In genomic region chr11:96839428-96839827, GRCm38 (mm10) we compare ENCODE assay signal across 21 mouse cellular contexts. TPM values are rescaled to one million over a fixed set of nuclear protein-coding genes. Genes with fewer than 3 reads are reported as not detected.
DNase-seq lines count a peak whose midpoint lies in the region; ATAC-seq and TF ChIP-seq lines count a peak whose summit lies in the region.
"Had no signal": no experiment of that assay in that cellular context is flagged by ENCODE, and none has a peak within 500 bp of the region (broad histone marks: within the 10 kb centered on the region; RNA-seq: fewer than 3 reads in every experiment).

No protein-coding gene starts in this region.

- ATAC-seq in liver, postnatal 0 days, result peak; percentile 62
- no peak for ATAC-seq in liver, embryonic 11.5 days (replicated peaks; ENCODE audit: low FRiP score)
- ATAC-seq: forebrain, embryonic 15.5 days; Patski had no signal

- no peak for DNase-seq in layer of hippocampus, adult 2 months (ENCODE audit: low spot score in 2 of 2)
- no peak for DNase-seq in layer of hippocampus, adult 11-12 months (ENCODE audit: low spot score)
- DNase-seq in liver, postnatal 0 days, result no peak
- no peak for DNase-seq in liver, embryonic 11.5 days (ENCODE audit: low spot score)
- peak; percentile 98 for DNase-seq in gonadal fat pad, adult 2 months (ENCODE audit: low read depth)
- DNase-seq in heart, adult 18-20 months, result no peak
- DNase-seq: adrenal gland, postnatal 10 days; adrenal gland, postnatal 36 days; cerebellum, adult 11 months; cerebellum, adult 2 months; cerebellum, adult 9-11 months; gastrocnemius, postnatal 25 days had no signal

- no peak overlapping the region for H3K4me3 ChIP-seq in layer of hippocampus, adult 2 months
- H3K4me3 ChIP-seq in liver, postnatal 0 days (ENCODE audit: low read depth, low read length), result no peak overlapping the region
- H3K4me3 ChIP-seq in liver, embryonic 11.5 days (ENCODE audit: low read depth, low read length), result no peak overlapping the region
- H3K4me3 ChIP-seq: embryonic facial prominence, embryonic 12.5 days; embryonic facial prominence, embryonic 15.5 days; forebrain, embryonic 12.5 days; forebrain, embryonic 15.5 days; hindbrain, embryonic 12.5 days; hindbrain, embryonic 15.5 days had no signal

- no peak for TF ChIP-seq EP300 in liver, postnatal 0 days (IDR thresholded peaks at IDR 0.05; ENCODE audit: low read depth)

- no peak overlapping the region for H3K4me2 ChIP-seq in liver, postnatal 0 days (ENCODE audit: low read depth, low read length)
- no peak overlapping the region for H3K4me2 ChIP-seq in liver, embryonic 11.5 days
- H3K4me2 ChIP-seq: embryonic facial prominence, embryonic 12.5 days; embryonic facial prominence, embryonic 15.5 days; forebrain, embryonic 12.5 days; forebrain, embryonic 15.5 days; heart, embryonic 11.5 days; hindbrain, embryonic 12.5 days; hindbrain, embryonic 15.5 days had no signal

- no peak for TF ChIP-seq CTCF in layer of hippocampus, adult 2 months (conservative IDR thresholded peaks at IDR 0.05)
- TF ChIP-seq CTCF in liver, postnatal 0 days (IDR thresholded peaks at IDR 0.05; ENCODE audit: low read depth), result no peak

- H3K9me3 ChIP-seq in liver, postnatal 0 days (ENCODE audit: low read length), result no peaks in the 10 kb centered on the region
- no peaks in the 10 kb centered on the region for H3K9me3 ChIP-seq in liver, embryonic 11.5 days (ENCODE audit: control insufficient read depth, low read length)
- H3K9me3 ChIP-seq: embryonic facial prominence, embryonic 12.5 days; embryonic facial prominence, embryonic 15.5 days; forebrain, embryonic 12.5 days; forebrain, embryonic 15.5 days; G1E; hindbrain, embryonic 12.5 days; hindbrain, embryonic 15.5 days had no signal

- WGBS in liver, postnatal 0 days (ENCODE audit: insufficient replicate concordance), result 56% methylated on average over 7 of the region's 7 CpGs
- whole genome bisulfite sequencing in liver, embryonic 11.5 days, result 77% methylated on average over 7 of the region's 7 CpGs

- no peaks in the 10 kb centered on the region for H3K36me3 ChIP-seq in liver, postnatal 0 days (replicated peaks; ENCODE audit: insufficient read depth, low read length)
- no peaks in the 10 kb centered on the region for H3K36me3 ChIP-seq in liver, embryonic 11.5 days (ENCODE audit: control insufficient read depth, insufficient read depth, low read length)
- H3K36me3 ChIP-seq: embryonic facial prominence, embryonic 12.5 days; embryonic facial prominence, embryonic 15.5 days; forebrain, embryonic 12.5 days; forebrain, embryonic 15.5 days; G1E; hindbrain, embryonic 12.5 days; hindbrain, embryonic 15.5 days had no signal

- H3K4me1 ChIP-seq in liver, postnatal 0 days (ENCODE audit: insufficient read depth), result peaks cover 2% of the 10 kb centered on the region; the same call in 1 of the 2 replicates
- no peaks in the 10 kb centered on the region for H3K4me1 ChIP-seq in liver, embryonic 11.5 days (replicated peaks; ENCODE audit: control insufficient read depth, insufficient read depth, low read length)
- H3K4me1 ChIP-seq: embryonic facial prominence, embryonic 12.5 days; forebrain, embryonic 15.5 days; hindbrain, embryonic 15.5 days had no signal

- H3K9ac ChIP-seq in liver, postnatal 0 days (replicated peaks), result no peak overlapping the region
- H3K9ac ChIP-seq in liver, embryonic 11.5 days (ENCODE audit: low read depth, low read length), result no peak overlapping the region
- H3K9ac ChIP-seq: embryonic facial prominence, embryonic 12.5 days; embryonic facial prominence, embryonic 15.5 days; forebrain, embryonic 12.5 days; forebrain, embryonic 15.5 days; hindbrain, embryonic 12.5 days; hindbrain, embryonic 15.5 days had no signal

- H3K27me3 ChIP-seq in liver, postnatal 0 days (ENCODE audit: insufficient read depth, low read length), result no peaks in the 10 kb centered on the region
- H3K27me3 ChIP-seq in liver, embryonic 11.5 days (replicated peaks; ENCODE audit: control insufficient read depth, insufficient read depth, low read length), result no peaks in the 10 kb centered on the region; the same call in 1 of the 2 replicates
- H3K27me3 ChIP-seq: embryonic facial prominence, embryonic 12.5 days; embryonic facial prominence, embryonic 15.5 days; forebrain, embryonic 12.5 days; forebrain, embryonic 15.5 days; hindbrain, embryonic 15.5 days; Patski had no signal

- H3K27ac ChIP-seq in layer of hippocampus, adult 2 months, result peak overlapping the region; percentile 80
- no peak overlapping the region for H3K27ac ChIP-seq in liver, postnatal 0 days (ENCODE audit: low read depth)
- H3K27ac ChIP-seq in liver, embryonic 11.5 days (ENCODE audit: low read depth, low read length), result no peak overlapping the region
- H3K27ac ChIP-seq: embryonic facial prominence, embryonic 12.5 days; forebrain, embryonic 12.5 days; forebrain, embryonic 15.5 days; hindbrain, embryonic 12.5 days; hindbrain, embryonic 15.5 days had no signal

RNA-seq across cellular contexts. Expression of gene Nfe2l1, which starts 9.7 kb away (rescaled TPM):
- 100 to 1,000 TPM; 221 to 229 TPM for total RNA-seq in layer of hippocampus, adult 2 months (2021)
- polyA plus RNA-seq in liver, postnatal 0 days (2015; fragmentation: Nextera tagmentation; extraction: Ambion mirVana), result 17.6 and 22.1 TPM in 2 replicates
- polyA plus RNA-seq in liver, embryonic 11.5 days (2014; fragmentation: Nextera tagmentation; extraction: Ambion mirVana), result 27.6 and 28.9 TPM in 2 replicates
- 249 and 296 TPM in 2 replicates for polyA plus RNA-seq in gonadal fat pad, adult 2 months (2012; rRNA removed)
- total RNA-seq in heart, adult 18-20 months (2021), result 100 to 1,000 TPM; 458 to 487 TPM

RNA-seq across cellular contexts. Expression of gene Copz2, which starts 10.2 kb away (rescaled TPM):
- 1 to 10 TPM; 5.9 to 7.0 TPM for total RNA-seq in layer of hippocampus, adult 2 months (2021)
- 51.0 and 55.5 TPM in 2 replicates for polyA plus RNA-seq in liver, postnatal 0 days (2015; fragmentation: Nextera tagmentation; extraction: Ambion mirVana)
- 33.6 and 41.2 TPM in 2 replicates for polyA plus RNA-seq in liver, embryonic 11.5 days (2014; fragmentation: Nextera tagmentation; extraction: Ambion mirVana)
- polyA plus RNA-seq in gonadal fat pad, adult 2 months (2012; rRNA removed), result 72.9 and 77.0 TPM in 2 replicates
- 10 to 100 TPM; 35.5 to 37.3 TPM for total RNA-seq in heart, adult 18-20 months (2021)

RNA-seq across cellular contexts. Expression of gene Cbx1, which starts 50.5 kb away (rescaled TPM):
- 10 to 100 TPM; 44.6 to 47.4 TPM for total RNA-seq in layer of hippocampus, adult 2 months (2021)
- polyA plus RNA-seq in liver, postnatal 0 days (2015; fragmentation: Nextera tagmentation; extraction: Ambion mirVana), result 20.7 and 24.9 TPM in 2 replicates
- 76.7 and 82.0 TPM in 2 replicates for polyA plus RNA-seq in liver, embryonic 11.5 days (2014; fragmentation: Nextera tagmentation; extraction: Ambion mirVana)
- polyA plus RNA-seq in gonadal fat pad, adult 2 months (2012; rRNA removed), result 11.7 and 17.4 TPM in 2 replicates
- total RNA-seq in heart, adult 18-20 months (2021), result 10 to 100 TPM; 35.7 TPM
